ENCODE assay signal across 26 mouse cellular contexts in genomic region chr10:81379809-81380378, GRCm38 (mm10). TPM values are rescaled to one million over a fixed set of nuclear protein-coding genes. Genes with fewer than 3 reads are reported as not detected.
DNase-seq lines count a peak whose midpoint lies in the region; ATAC-seq lines count a peak whose summit lies in the region.
"Had no signal": no experiment of that assay in that cellular context is flagged by ENCODE, and none has a peak within 500 bp of the region (broad histone marks: within the 10 kb centered on the region; RNA-seq: fewer than 3 reads in every experiment).

No protein-coding gene starts in this region.

- no peak overlapping the region for H3K9ac ChIP-seq in heart, embryonic 13.5 days
- H3K9ac ChIP-seq in liver, embryonic 13.5 days, result peak overlapping the region; percentile 87

- no peak overlapping the region for H3K4me3 ChIP-seq in heart, embryonic 13.5 days
- H3K4me3 ChIP-seq in liver, embryonic 13.5 days (replicated peaks), result peak overlapping the region; percentile 69

- 87% methylated on average over 6 of the region's 6 CpGs for WGBS in heart, embryonic 13.5 days
- 53% methylated on average over 6 of the region's 6 CpGs for WGBS in liver, embryonic 13.5 days (ENCODE audit: insufficient replicate concordance)

- no peak overlapping the region for H3K27ac ChIP-seq in heart, embryonic 13.5 days (replicated peaks)
- H3K27ac ChIP-seq in liver, embryonic 13.5 days, result peak overlapping the region; percentile 99
- H3K27ac ChIP-seq: heart, adult 2 months had no signal

- H3K4me2 ChIP-seq in heart, embryonic 13.5 days, result peak overlapping the region; percentile 76
- peak overlapping the region; percentile 82 for H3K4me2 ChIP-seq in liver, embryonic 13.5 days

- intact Hi-C loops in heart, postnatal 10 days (cut with DNase I), result no loop called here

- no peak for ATAC-seq in heart, embryonic 13.5 days (ENCODE audit: extremely low read depth, insufficient number of reproducible peaks, low FRiP score, low TSS enrichment)
- ATAC-seq in liver, embryonic 13.5 days (ENCODE audit: low read depth), result no peak
- ATAC-seq: hindbrain, postnatal 0 days; intestine, embryonic 16.5 days; midbrain, embryonic 16.5 days; Patski had no signal

- peaks cover 47% of the 10 kb centered on the region for H3K4me1 ChIP-seq in heart, embryonic 13.5 days
- H3K4me1 ChIP-seq in liver, embryonic 13.5 days (replicated peaks), result peaks cover 80% of the 10 kb centered on the region

- H3K9me3 ChIP-seq in heart, embryonic 13.5 days, result no peaks in the 10 kb centered on the region
- H3K9me3 ChIP-seq in liver, embryonic 13.5 days (replicated peaks), result no peaks in the 10 kb centered on the region
- H3K9me3 ChIP-seq: forebrain, embryonic 12.5 days; limb, embryonic 12.5 days had no signal

- H3K27me3 ChIP-seq in heart, embryonic 13.5 days (replicated peaks), result no peaks in the 10 kb centered on the region
- H3K27me3 ChIP-seq in liver, embryonic 13.5 days, result no peaks in the 10 kb centered on the region
- H3K27me3 ChIP-seq: limb, embryonic 12.5 days; Patski had no signal

- peak; percentile 68 for DNase-seq in cerebellum, adult 11-12 months
- DNase-seq in cerebellum, postnatal 25 days, result no peak
- no peak for DNase-seq in heart, postnatal 10 days
- peak; percentile 55 for DNase-seq in 416B (ENCODE audit: low read depth)
- no peak for DNase-seq in liver, embryonic 13.5 days
- no peak for DNase-seq in urinary bladder, postnatal 36 days (ENCODE audit: low spot score in 2 of 2)
- no peak for DNase-seq in B cell, adult 2 months
- DNase-seq: adrenal gland, postnatal 36 days; cerebellum, adult 11 months; gastrocnemius, postnatal 36 days; heart, adult 2 months; kidney, adult 9 months; kidney, postnatal 14 days; layer of hippocampus, postnatal 36 days; lung, adult 2 months had no signal

- peaks cover 16% of the 10 kb centered on the region for H3K36me3 ChIP-seq in heart, embryonic 13.5 days
- peaks cover 15% of the 10 kb centered on the region for H3K36me3 ChIP-seq in liver, embryonic 13.5 days

RNA-seq across cellular contexts. Expression of gene Fzr1, which starts 1.6 kb away (rescaled TPM):
- 72.2 and 78.1 TPM in 2 replicates for polyA plus RNA-seq in heart, embryonic 13.5 days (2015; fragmentation: Nextera tagmentation; extraction: Ambion mirVana)
- 10 to 100 TPM; 39.7 to 41.2 TPM for total RNA-seq in heart, postnatal 10 days (2021)
- polyA plus RNA-seq in liver, embryonic 13.5 days (2015; fragmentation: Nextera tagmentation; extraction: Ambion mirVana), result 89.5 and 94.1 TPM in 2 replicates

RNA-seq across cellular contexts. Expression of gene Dohh, which starts 4.3 kb away (rescaled TPM):
- 69.7 and 73.6 TPM in 2 replicates for polyA plus RNA-seq in heart, embryonic 13.5 days (2015; fragmentation: Nextera tagmentation; extraction: Ambion mirVana)
- 10 to 100 TPM; 53.2 to 57.5 TPM for total RNA-seq in heart, postnatal 10 days (2021)
- 61.1 and 68.7 TPM in 2 replicates for polyA plus RNA-seq in liver, embryonic 13.5 days (2015; fragmentation: Nextera tagmentation; extraction: Ambion mirVana)

RNA-seq across cellular contexts. Expression of gene Gm48551, which starts 4.4 kb away (rescaled TPM):
- polyA plus RNA-seq in heart, embryonic 13.5 days (2015; fragmentation: Nextera tagmentation; extraction: Ambion mirVana), result 2.1 and 2.3 TPM in 2 replicates
- under 1 TPM; 0.74 to 0.87 TPM for total RNA-seq in heart, postnatal 10 days (2021)
- polyA plus RNA-seq in liver, embryonic 13.5 days (2015; fragmentation: Nextera tagmentation; extraction: Ambion mirVana), result 0.86 and 0.89 TPM in 2 replicates

RNA-seq across cellular contexts. Expression of gene Gm48552, which starts 8.9 kb away (rescaled TPM):
- 0.82 and 1.1 TPM in 2 replicates for polyA plus RNA-seq in heart, embryonic 13.5 days (2015; fragmentation: Nextera tagmentation; extraction: Ambion mirVana)
- under 1 TPM; 0.77 to 0.98 TPM for total RNA-seq in heart, postnatal 10 days (2021)
- 0.93 TPM in 1 of 2 replicates, not detected in the other for polyA plus RNA-seq in liver, embryonic 13.5 days (2015; fragmentation: Nextera tagmentation; extraction: Ambion mirVana)
- total RNA-seq: common myeloid progenitor, adult 5-6 weeks; hematopoietic stem cell, adult 5-6 weeks; megakaryocyte-erythroid progenitor cell, adult 5-6 weeks had no signal

RNA-seq across cellular contexts. Expression of gene Smim24, which starts 13.0 kb away (rescaled TPM):
- polyA plus RNA-seq in heart, embryonic 13.5 days (2015; fragmentation: Nextera tagmentation; extraction: Ambion mirVana), result 2.7 and 3.1 TPM in 2 replicates
- 1 to 10 TPM; 1.3 to 2.2 TPM for total RNA-seq in heart, postnatal 10 days (2021)
- polyA plus RNA-seq in liver, embryonic 13.5 days (2015; fragmentation: Nextera tagmentation; extraction: Ambion mirVana), result 1.8 TPM in 2 replicates
- total RNA-seq: gastrocnemius, adult 18-20 months had no signal

Comparison
In these comparisons a context has a peak if more than half of its experiments do, and no peak if none do; other contexts are left out.
1. DNase-seq: peak in cerebellum, adult 11-12 months (single experiment) and 416B (single experiment); none in cerebellum, postnatal 25 days (0 of 2), heart, postnatal 10 days (0 of 2), liver, embryonic 13.5 days (single experiment), urinary bladder, postnatal 36 days (0 of 2) and B cell, adult 2 months (0 of 2).